Mouse (Mus musculus) megakaryocyte progenitor cell, adult 5-6 weeks (primary cell): ENCODE results near the gene Vav2. TPM values are rescaled to one million over a fixed set of nuclear protein-coding genes. Genes with fewer than 3 reads are reported as not detected.
A peak's percentile ranks its signal among the peaks of the same experiment; 100 is the strongest.

Experiments
- ATAC-seq: replicated peaks from 2 replicates; pipeline ENCODE4 v1.8.0; 2016; ENCODE audit warnings: mild to moderate bottlenecking, moderate TSS enrichment, inconsistent platforms; ENCODE audit not compliant: poor library complexity
- total RNA-seq, 2 experiments: library from RNA; stranded (forward) in 1 of 2; stranded (reverse) in 1 of 2; fragments of 157-497, 149-512 nt in 1 of 2; fragments of 200-1000 nt in 1 of 2; gene quantifications; 2 replicates each; pipeline versions ENCODE4 v1.2.3 to v1.2.4; 2015 to 2017

Gene Vav2
- total RNA-seq, 2 experiments from 2014 or later: 4.8 to 5.7 TPM

DNA sequence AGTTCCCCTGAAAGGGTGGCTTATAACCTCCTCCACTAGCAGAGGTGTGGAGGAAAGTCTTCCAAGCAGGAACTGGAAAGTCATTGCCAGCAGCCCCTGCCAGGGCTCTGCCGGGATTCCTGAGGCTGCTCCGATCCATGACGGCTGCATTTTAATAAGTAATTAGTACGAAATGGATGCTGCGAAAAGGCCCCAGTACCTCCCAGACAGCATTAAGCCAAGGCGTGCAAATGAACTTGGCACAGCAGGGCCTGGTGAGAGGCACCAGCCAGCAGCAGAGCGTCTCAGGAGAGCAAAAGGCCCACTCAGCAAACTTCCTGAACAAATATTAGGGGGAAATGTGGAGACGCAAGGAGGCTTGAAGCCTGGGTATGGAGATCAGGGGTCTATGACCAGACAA is 49.7 kb downstream of the Vav2 start:
- no peak for ATAC-seq

DNA sequence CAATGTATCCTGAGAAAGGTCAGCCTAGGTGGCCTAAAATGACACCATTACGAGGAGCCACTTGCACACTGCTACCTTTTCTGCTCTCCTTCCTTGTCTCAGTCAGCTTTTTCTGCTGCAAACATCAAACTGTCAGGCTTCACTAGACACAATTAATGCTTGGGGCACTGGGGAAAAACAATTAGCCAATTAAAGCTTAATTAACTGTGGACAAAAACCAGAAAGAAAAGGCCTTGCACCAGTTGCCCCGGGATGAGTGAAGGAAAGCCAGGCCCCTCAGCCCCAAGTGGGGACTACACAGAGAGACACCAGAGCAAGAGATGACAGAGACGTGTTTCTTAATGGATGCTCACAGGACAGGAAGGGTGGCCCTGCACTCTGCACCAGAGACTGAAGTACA is 51.7 kb downstream of the Vav2 start:
- no peak for ATAC-seq

DNA sequence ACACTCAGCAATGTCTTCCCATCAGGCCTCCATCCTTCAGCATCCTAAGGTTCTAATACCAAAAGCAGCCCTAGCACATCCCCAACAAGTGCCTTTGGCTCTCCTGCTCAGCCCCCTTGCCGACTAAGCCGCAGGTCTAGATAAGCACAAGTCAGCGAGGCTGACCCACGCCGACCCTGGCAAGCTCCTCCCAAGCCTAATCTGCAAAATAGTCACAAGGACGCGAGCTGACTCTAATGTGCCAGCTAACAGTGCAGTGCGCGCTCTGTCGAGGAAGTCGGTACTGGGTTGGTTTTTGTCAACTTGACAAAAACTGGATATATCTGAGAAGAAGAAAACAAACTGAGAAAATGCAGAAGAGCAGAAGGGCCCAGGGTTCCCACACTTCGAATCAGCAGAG is 53.5 kb downstream of the Vav2 start:
- ATAC-seq: peak; percentile 90

DNA sequence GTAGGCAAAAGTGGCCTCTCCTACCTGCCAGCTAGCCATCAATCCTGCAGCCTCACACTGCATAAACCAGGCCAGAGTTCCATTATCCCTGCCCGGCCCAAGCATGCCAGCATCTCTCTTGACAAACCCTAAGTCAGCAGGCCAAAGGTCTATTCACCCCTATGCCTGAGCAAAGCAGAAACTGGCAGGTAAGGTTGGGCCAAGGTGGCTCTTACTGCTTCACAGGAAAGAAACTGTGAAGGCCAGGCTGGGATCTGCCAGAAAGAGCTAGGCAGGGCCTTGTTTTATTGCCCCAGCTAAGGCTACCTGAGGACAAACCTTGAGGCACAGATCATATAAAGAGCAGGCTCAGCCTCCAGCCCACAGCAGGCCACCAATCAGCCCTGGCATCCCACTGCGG is 55.4 kb downstream of the Vav2 start:
- no peak for ATAC-seq

DNA sequence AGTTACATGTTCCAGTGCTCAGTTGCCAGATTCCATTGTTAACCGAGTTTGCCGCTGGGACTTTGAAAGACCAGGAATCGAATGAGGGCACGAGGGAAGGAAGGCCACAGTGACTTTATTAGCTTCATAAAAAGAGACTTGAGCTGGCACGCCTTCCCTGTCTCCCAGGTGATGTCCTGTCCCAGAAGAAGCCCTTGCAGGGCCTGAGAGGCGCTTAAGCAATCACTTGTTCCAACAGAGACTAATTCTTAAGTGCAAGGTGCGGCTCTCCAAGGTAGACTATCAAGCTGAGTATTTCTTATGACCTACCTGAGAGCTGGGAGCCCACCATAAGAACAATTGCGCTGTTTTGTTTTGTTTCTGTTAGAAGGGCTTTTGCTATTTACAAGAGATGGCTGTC is 57.9 kb downstream of the Vav2 start:
- no peak for ATAC-seq

DNA sequence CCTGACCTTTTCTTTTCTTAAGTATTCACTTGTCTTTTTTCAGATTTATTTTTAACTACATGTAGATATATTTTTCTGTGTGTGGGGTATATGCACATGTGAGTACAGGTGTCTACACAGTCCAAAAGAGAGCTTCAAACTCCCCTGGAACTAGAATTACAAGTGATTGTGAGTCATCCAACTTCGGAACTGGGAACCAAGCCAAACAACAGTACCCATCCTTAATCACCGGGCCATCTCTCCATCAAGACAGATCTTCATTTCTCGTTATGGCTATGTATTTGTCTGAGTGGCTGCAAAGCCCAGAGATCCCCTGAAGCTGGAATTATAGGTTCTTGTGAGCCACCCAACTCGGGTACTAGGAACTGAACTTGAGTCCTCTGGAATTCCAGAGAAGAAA is 61.5 kb downstream of the Vav2 start:
- no peak for ATAC-seq

DNA sequence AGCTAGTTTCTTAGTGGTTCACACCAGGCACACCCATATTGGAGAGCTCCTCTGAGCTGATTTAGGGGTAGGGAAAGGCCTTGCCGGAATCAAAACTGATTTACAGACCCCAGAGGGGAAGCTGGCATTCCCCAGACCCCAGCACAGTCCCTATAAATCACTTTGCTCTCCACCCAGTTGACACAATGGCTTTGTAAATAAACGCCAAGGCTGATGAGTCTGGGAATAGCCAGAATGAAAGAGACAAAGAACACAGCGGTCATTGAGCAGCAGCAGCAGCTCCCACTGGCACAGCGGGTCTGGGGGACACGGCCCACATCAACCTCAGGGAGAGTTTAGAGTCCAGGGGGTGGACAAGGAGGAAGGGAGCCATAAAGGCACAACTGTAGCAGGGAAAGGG is 65.0 kb downstream of the Vav2 start:
- no peak for ATAC-seq

DNA sequence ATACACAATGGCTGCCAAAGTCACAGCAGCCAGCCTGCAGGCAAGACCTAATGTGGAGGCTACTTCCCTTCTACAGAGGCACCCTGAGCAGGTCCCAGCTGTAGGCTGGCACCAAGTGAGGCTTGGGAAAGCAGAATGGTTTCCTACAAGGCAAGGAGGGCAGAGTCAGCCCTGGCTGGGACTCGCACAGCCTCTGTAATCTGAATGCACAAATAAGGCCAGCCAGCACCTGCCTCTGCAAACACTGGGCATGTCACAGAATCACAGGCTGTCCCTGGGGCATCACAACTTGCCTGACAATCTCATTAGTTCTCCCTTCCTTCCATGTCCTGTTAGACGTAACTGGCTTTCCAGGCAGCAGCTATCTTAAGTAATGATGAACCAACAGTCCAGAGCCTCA is 68.4 kb downstream of the Vav2 start:
- ATAC-seq: no peak

DNA sequence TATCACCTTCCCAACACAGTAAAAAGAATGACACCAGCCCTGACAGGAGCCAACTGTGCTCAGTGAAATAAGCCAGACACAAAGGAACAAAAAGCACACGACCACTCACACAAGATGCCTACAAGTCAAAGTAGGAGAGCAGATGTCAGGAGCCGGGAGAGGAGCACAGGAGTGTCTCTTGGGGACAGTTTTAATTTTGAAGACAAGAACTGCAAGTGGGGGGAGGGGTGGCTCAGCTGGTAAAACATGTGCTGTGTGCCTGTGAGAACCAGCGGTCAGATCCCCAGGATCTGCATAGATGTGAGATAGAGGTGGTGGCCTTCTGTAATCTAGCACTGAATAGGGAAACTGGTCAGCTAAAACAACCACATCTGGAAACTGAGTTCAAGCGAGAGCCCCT is 71.1 kb downstream of the Vav2 start:
- no peak for ATAC-seq

DNA sequence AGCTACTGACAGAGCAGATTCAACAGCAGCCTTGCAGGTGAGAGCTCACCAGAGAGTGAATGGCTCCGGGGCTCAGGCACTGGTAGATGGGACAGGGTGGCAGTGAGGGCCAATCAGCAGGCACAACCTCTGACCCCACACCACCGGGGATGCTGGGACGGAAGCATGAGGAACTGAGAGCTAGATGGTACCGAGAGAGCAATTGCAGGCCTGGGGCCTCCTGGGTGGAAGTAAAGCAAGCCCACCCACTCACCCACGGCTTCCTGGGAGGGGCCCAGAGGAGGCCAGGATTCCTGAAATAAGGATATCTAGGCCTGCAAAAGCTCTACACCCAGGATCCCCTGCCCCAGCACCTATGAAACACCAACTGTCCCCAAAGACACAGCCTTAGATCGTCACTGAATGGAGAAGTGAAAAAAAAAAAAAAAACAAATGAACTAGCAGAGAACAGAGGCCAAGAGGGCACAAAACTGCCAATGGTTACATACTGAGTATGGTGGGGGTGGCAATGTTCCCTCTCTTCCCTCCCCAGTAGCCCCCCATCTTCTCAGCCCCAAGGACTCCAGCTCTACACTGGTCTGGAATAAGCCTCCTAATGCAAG is 72.1 kb downstream of the Vav2 start:
- no peak for ATAC-seq

DNA sequence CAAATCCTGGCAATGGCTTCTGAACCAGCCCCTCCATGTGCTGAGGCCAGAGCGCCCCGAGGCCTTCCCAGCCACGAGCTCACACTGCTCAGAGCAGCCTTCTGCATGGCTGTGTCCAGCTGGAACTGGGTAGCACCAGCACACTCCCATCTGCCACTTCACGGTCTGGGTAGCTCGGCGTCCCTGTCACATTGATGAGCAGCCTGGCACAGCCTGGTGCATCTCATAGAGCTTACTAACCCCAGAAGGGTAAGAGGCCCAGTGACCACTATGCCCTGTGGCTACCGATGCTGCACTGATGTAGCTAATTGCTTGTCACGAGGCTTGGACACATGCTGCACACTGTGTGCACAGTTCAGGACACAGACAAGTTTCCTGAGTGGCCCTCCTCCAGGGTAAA is 74.1 kb downstream of the Vav2 start:
- ATAC-seq: no peak

DNA sequence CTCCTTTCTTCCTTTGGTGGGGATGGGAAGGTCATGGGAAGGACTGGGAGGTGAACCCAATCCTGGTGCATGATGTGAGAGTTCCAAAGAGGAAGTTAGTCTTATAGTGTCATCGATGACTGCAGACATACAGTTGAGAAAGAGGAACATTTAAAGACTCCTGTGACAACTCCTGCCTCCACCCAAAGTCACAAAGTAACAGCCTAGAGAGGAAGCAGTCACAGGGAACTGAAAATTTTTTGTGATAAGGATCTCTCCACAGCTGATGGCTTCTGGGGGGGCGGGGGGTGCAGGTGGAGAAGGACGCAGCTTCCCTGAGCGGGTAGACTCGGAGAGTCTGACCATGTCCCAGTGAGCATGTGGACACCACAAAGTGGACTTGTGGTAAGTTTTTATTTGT is 76.5 kb downstream of the Vav2 start:
- ATAC-seq: peak; percentile 88

DNA sequence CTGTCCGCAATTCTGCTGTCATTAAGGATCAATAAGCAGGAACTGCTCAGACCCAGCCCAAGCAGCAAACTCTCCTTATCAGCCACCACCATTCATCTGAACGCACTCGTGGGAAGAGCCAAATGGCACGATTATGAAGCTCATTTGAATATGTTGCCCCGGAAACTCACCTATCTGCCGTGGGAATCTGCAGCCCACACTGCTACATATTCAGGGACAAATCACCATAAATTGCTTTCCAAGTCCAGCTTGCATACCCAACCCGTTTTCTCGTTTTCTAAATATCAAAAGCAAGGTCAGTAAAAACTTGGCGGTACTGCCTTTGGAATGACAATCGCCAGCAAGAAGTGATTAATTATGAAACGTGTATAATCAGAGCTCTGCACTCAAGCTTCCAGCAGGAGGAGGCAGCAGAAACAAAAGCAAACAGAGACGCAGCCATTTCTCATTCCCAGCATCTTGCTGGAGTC is 82.8 kb downstream of the Vav2 start:
- ATAC-seq: peak; percentile 83

DNA sequence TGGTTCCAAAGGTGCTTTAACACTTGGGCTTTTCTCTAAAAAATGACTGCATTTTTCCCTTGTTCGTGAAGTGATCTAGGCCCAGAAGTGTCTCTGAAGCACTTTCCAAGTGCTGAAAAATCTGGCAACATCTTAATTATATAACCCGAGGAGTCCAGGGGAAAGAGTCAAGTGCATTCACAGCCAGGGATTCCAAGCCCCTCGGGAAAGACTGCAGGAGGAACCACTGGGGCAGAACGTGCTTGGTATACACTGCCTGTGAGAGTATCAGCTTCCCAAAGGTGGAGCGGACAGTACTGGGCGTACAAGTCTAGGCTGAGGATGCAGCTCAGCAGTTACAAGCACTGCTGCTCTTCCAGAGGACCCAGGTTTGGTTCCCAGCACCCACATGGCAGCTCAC is 86.2 kb downstream of the Vav2 start:
- no peak for ATAC-seq

DNA sequence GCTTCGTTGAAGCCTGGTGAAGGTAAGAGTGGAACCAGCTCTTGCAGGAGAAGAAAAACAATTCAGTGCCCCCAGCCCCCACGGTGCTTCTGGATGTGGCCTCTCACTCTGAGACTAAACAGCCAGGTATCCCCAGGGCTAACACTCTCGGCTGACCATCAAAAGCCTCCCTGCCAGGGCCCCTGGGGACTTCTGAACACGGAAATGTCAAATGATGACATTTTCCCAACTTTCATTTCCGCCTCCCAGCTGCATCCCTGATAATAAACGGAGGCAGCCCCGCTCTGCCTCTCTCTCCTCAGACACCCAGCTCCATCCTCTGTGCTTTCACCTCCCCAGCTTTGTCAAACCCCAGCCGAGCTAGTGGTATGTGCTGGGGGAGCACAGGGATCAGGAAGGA is 87.8 kb downstream of the Vav2 start:
- no peak for ATAC-seq

DNA sequence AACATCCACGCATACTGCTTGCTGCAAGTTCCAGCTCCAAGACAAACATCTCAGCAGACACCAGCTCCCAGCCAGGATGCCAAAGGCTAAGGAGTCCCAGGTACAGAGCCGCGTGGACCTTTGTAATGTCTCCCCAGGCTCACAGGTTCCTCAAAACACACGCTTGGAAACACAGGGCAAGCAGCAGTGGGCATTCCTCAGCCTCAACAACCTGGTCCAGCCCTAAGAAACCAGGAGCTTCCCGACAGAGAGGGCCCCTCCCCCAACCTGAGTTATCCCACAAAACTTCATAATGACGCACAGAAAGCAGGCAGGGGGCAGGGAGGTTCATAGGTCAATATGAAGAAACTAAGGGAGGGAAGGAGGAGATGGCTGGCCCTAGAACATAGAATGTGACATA is 89.6 kb downstream of the Vav2 start:
- no peak for ATAC-seq

DNA sequence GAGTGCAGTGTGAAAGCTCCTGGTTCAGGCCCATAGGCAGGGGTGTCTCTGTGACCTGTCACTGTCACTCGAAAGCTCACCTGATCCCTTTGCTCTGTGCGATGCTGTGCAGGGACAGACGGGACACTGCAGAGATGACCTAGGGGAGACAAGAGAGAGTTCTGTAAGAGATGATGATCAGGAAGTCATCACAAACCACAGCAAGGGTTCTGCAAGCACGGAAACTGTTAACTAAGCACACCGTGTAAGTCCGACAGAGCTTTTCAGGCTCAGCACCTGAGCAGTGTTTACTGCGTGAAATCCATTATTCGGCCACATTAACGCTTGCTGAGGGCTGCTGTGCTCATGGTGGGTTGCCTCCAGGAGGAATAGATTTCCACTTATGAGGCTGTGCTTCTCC is 90.2 kb downstream of the Vav2 start:
- no peak for ATAC-seq

DNA sequence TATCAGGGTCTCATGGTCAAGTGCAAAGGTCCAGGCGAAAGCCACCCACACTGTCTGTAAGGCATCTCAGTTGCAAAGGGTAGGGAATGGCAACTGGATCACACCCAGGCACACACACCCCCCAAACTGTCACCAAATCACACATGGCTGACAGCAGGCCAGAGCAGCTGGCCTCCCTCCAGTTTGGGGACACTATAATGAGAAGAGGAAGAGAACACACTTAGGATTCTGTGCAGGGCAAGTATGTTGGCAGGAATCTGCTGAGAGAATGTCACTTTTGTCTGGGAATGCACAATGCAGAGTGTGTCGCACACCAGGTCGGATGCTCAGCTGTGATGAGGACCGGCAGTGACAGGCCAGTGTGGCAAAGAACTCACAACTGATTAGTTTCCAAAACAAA is 92.0 kb downstream of the Vav2 start:
- ATAC-seq: no peak

DNA sequence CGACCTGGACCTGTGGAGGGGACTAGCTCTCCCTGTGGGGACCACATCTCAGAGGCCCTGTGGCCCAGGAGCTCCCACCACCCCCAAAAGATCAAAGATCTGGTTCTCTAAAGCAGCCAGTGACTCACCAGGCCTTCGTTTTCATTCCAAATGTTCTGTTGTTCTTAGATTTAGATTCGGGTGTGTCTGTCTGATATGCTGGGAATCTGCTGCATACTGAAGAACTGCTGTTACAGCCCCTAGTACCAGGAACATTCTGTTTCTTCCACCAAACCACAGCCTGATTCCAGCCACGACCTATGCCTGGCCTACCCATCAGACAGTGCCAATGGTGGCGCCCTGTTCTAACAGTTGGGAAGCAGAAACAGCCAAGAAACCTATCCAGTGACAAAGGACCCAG is 95.3 kb downstream of the Vav2 start:
- ATAC-seq: no peak

DNA sequence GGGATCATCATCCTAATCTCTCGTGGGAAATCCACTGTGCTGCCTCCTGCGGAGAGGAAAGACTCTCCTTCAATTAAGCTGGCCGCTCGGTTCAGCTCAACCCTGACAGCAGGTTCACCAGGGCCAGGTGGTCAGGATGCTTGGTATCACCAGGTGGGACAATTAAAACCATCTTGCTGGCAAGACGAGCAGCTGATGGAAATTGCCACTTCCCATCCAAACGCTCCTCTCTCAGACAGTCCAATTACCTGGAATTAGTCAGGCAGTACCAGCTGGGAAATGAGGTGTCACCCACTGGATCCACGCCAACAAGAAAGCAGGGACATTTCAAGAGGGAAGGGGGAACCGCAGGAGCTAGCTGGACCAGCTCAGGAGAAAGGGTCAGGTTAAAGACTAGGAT is 96.4 kb downstream of the Vav2 start:
- no peak for ATAC-seq

DNA sequence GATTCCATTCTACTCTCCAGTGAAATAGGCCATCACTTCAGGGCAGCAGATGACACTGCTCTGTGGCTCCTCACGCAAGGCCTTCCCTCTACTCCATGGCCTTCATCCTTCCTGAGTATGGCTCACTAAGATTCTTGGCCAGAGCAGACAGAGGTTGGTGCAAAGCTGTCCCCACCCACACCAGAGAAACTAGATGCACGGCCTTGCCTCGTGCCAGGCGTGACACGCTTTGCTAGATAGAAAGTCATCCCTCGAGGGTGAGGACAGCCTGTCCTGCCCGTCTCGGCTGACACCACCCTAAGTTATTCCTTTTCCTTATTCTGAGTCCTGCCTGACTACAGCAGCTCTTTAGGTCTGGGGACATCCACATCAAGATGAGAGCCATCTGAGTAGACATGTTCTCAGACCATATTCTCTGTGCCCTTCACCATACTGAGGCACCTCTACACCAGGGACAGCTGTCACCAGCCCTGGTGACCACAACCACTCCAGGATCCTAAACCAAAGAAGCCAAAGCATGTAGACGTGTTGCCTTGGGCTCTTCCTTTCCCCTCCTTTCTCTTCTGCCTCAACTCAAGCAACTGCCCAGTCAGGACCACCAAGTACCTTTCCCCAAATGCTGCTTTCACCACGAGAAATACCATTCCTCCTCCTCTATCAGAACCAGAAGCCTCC is 97.3 kb downstream of the Vav2 start:
- no peak for ATAC-seq

DNA sequence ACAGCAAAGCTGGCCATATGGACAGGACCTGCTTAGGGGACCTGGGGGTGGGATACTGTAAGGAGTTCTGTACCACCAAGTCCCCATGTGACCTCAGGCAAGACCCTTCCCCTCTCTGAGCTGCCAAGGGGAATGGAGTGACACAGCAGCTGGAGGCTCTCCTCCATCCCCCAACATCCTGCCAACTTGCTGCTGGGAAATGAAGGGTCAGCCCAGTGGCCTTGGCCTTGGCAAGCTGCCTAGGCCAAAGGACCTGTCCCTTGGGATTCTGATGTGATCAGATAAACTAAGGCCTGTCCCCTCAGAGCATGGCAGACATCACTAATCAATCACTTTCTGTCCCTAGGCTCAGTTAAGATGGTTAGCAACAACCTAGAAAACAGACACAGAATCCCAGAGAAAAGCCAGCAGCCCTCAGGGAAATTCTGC is 98.2 kb downstream of the Vav2 start:
- ATAC-seq: no peak

DNA sequence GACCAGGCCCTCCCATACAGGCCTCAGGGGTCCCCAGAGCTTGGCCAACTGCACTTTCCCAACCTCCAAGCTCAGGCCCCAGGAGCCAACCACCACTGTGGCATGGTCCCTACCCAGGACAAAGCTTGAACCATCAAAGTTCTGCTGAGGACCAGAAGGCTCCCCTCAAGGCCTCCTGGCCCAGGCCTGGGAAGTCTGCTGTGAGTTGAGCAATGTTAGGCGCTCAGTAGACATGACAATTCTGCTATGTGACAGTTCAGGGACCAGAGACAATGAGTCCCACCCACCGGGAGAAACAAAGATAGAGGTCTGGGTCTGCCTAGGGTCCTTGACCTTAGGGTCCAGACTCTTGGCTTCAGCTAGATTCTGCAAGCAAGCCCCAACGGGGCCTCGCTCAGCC is 98.9 kb downstream of the Vav2 start:
- no peak for ATAC-seq
